Mouse (Mus musculus): ENCODE measurements around the gene Nkd2. TPM values are rescaled to one million over a fixed set of nuclear protein-coding genes. Genes with fewer than 3 reads are reported as not detected.
A peak's percentile ranks its signal among the peaks of the same experiment; 100 is the strongest.

Nkd2 gene
- polyA plus RNA-seq, 1 experiment from 2014 or later, result 3.2 TPM

DNA sequence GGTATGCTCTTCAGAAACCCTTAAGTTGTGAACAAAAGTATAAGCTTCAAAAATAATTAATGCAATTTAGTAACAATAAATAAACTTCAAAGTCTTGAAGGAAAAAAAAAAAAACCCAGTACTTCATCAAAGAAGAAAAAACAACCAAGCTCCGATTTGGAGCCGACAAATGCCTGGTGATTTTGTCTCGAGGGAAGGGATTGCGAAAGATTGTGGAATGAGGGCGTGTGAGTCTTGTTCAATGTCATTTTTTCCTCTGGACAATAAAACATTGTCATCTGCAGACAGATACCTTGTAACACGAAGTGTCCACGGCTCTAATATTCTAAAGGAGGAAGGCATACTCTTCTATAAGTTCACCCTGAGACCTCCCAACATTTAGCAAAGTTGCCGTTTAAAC, 33.9 kb upstream of the Nkd2 start:
- TF ChIP-seq CTCF (IDR thresholded peaks at IDR 0.05) (no peak), EP300 (IDR thresholded peaks at IDR 0.05) (no peak)
- peak; percentile 15 for DNase-seq (ENCODE audit: low spot score)
- Histone ChIP-seq H3K27me3 (replicated peaks; ENCODE audit: insufficient read depth, low read length) (no peaks in the 10 kb centered on the region), H3K4me2 (replicated peaks; ENCODE audit: low read depth, low read length) (no peak overlapping the region), H3K9ac (replicated peaks; ENCODE audit: low read depth) (no peak overlapping the region), H3K4me3 (ENCODE audit: low read depth, low read length) (no peak overlapping the region), H3K4me1 (ENCODE audit: insufficient read depth, low read depth, low read length) (no peaks in the 10 kb centered on the region), H3K36me3 (ENCODE audit: insufficient read depth, low read length) (no peaks in the 10 kb centered on the region), H3K9me3 (ENCODE audit: low read length) (no peaks in the 10 kb centered on the region), H3K27ac (ENCODE audit: low read length) (no peak overlapping the region)
- WGBS, result 49% methylated on average over 8 of the region's 8 CpGs
- no peak for ATAC-seq

DNA sequence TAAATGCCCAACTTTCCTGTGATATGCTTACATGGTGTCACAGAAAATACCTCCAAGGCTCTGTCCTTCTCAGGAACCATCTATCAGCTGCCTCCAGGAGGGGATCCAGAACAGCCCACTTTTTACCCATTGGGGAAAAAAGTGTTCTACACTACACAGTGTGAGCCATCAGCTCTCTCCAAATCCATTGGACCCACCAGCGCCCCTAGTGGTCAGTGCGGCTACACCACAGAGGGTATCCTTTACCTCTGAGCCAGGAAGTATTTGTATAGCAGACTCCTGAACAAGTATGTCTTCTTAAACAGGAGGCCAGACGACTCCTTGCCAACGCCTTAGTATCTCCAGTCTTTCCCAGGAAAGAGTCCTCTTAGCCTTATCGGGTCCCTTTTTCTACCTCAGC, 32.4 kb upstream of the Nkd2 start:
- Histone ChIP-seq H3K27ac (ENCODE audit: low read length) (no peak overlapping the region), H3K4me1 (ENCODE audit: insufficient read depth, low read depth, low read length) (no peaks in the 10 kb centered on the region), H3K9ac (replicated peaks; ENCODE audit: low read depth) (no peak overlapping the region), H3K4me2 (replicated peaks; ENCODE audit: low read depth, low read length) (no peak overlapping the region), H3K27me3 (replicated peaks; ENCODE audit: insufficient read depth, low read length) (no peaks in the 10 kb centered on the region), H3K36me3 (ENCODE audit: insufficient read depth, low read length) (no peaks in the 10 kb centered on the region), H3K4me3 (ENCODE audit: low read depth, low read length) (no peak overlapping the region), H3K9me3 (ENCODE audit: low read length) (no peaks in the 10 kb centered on the region)
- WGBS, result 79% methylated on average over 5 of the region's 5 CpGs
- no peak for DNase-seq (ENCODE audit: low spot score)
- no peak for ATAC-seq
- TF ChIP-seq EP300 (IDR thresholded peaks at IDR 0.05) (no peak), CTCF (IDR thresholded peaks at IDR 0.05) (peak; percentile 38; the same call in 1 of the 2 replicates)

DNA sequence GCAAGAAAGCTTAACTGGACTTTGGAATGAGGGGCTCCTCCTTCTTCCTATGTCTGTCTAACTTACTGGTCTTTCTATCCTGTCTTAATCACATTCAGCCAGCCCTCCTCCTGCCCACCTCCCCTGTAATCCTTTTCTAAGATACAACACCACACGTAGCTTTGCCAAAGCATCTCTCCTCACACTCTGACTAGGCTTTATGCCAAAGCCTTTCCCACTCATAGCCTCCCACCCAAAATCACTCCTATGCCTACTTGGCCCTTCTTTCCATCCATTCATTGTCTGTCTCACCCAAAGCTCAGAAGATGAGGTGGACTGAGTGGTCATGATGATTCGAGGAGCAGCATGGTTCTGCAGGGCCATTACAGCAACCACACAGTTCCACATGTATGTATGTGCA, 24.7 kb upstream of the Nkd2 start:
- Histone ChIP-seq H3K4me1 (ENCODE audit: insufficient read depth, low read depth, low read length) (no peaks in the 10 kb centered on the region), H3K9ac (replicated peaks; ENCODE audit: low read depth) (no peak overlapping the region), H3K27me3 (replicated peaks; ENCODE audit: insufficient read depth, low read length) (no peaks in the 10 kb centered on the region), H3K4me2 (replicated peaks; ENCODE audit: low read depth, low read length) (no peak overlapping the region), H3K36me3 (ENCODE audit: insufficient read depth, low read length) (no peaks in the 10 kb centered on the region), H3K4me3 (ENCODE audit: low read depth, low read length) (no peak overlapping the region), H3K27ac (ENCODE audit: low read length) (no peak overlapping the region), H3K9me3 (ENCODE audit: low read length) (no peaks in the 10 kb centered on the region)
- no peak for ATAC-seq
- WGBS, result 67% methylated on average over 2 of the region's 2 CpGs
- no peak for TF ChIP-seq CTCF (IDR thresholded peaks at IDR 0.05)
- no peak for TF ChIP-seq EP300 (IDR thresholded peaks at IDR 0.05)
- DNase-seq (ENCODE audit: low spot score), result no peak

DNA sequence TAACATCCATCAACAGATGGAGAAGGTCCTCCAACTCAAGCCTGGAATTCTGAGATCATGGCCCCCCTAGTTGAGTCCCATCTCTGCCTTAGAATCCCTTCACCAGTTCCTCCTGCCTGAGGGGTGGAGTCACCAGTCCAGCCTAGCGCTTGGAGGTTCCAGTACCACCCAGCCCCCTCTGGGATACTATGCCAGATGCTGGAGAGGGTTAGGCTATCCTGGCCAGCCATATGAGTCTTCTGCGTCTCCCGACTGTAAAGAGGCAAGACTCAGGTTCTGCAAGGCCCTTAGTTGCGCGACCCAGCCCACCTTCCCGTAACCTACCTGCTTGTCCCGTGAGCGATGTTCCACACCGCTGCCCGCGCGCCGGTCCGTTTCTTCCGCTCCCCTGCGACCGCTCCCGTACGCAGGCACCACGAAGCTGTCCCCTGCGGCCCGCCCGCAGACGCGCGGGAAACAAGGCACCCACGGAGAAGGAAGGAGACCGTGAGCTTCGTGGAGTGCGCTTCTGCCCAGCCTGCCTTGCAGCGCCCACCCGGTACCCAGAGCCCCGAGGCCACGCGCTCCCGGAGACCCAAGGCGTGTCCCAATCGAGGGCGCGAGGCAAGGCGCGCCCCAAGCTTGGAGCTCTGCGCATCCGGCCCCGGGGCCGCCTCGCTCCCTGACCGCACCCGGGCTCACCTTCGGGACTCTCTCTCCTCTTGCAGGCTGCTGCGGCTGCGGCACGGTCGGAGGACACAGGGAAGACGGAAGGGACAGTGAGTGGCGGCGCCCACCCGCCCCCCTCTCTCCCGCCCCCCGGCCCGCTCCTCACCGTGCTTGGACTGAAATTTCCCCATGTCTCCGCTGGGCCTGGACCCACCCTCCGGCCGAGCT, 604 bp downstream of the Nkd2 start:
- WGBS, result 1% methylated on average over 43 of the region's 65 CpGs
- peak; percentile 34 for DNase-seq (ENCODE audit: low spot score)

DNA sequence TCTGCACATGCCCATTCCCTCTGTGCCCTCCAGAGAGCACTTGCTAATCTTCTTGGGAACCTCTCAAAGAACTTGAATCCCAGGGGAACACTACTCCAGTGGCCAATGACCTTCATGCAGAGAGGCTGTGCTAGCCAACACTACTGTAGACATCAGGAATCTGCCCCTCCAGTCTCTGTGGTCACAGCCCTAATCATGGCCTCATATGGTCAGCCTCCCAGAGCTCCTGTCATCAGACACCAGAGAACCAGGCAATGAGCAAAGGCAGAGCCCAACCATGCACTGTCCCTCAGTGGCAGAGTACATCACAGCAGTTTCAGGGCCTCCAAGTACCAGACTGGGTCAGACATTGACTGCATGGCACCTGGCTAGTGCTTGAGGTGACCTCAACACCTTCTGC, 4.7 kb downstream of the Nkd2 start:
- Histone ChIP-seq H3K4me2 (replicated peaks; ENCODE audit: low read depth, low read length) (no peak overlapping the region), H3K9me3 (ENCODE audit: low read length) (no peaks in the 10 kb centered on the region), H3K27me3 (replicated peaks; ENCODE audit: insufficient read depth, low read length) (peaks cover 14% of the 10 kb centered on the region), H3K4me3 (ENCODE audit: low read depth, low read length) (no peak overlapping the region), H3K27ac (ENCODE audit: low read length) (no peak overlapping the region), H3K36me3 (ENCODE audit: insufficient read depth, low read length) (no peaks in the 10 kb centered on the region), H3K4me1 (ENCODE audit: insufficient read depth, low read depth, low read length) (0 out of 2 replicates have a peak, but pooled peaks cover 4% of the 10 kb centered on the region), H3K9ac (replicated peaks; ENCODE audit: low read depth) (no peak overlapping the region)
- TF ChIP-seq EP300 (IDR thresholded peaks at IDR 0.05), result no peak
- TF ChIP-seq CTCF (IDR thresholded peaks at IDR 0.05), result no peak
- DNase-seq (ENCODE audit: low spot score) (no peak), ATAC-seq (no peak)

More for the DNA sequence above, 604 bp downstream of the Nkd2 start:
- Histone ChIP-seq H3K27me3 (replicated peaks; ENCODE audit: insufficient read depth, low read length) (peaks cover 14% of the 10 kb centered on the region), H3K27ac (ENCODE audit: low read length) (no peak overlapping the region), H3K4me3 (ENCODE audit: low read depth, low read length) (peak overlapping the region; percentile 62), H3K36me3 (ENCODE audit: insufficient read depth, low read length) (no peaks in the 10 kb centered on the region), H3K4me2 (replicated peaks; ENCODE audit: low read depth, low read length) (peak overlapping the region; percentile 94), H3K4me1 (ENCODE audit: insufficient read depth, low read depth, low read length) (0 out of 2 replicates have a peak, but pooled peaks cover 4% of the 10 kb centered on the region), H3K9ac (replicated peaks; ENCODE audit: low read depth) (peak overlapping the region; percentile 36), H3K9me3 (ENCODE audit: low read length) (no peaks in the 10 kb centered on the region)
- ATAC-seq, result peak; percentile 64
- TF ChIP-seq CTCF (IDR thresholded peaks at IDR 0.05) (no peak), EP300 (IDR thresholded peaks at IDR 0.05) (no peak)

DNA sequence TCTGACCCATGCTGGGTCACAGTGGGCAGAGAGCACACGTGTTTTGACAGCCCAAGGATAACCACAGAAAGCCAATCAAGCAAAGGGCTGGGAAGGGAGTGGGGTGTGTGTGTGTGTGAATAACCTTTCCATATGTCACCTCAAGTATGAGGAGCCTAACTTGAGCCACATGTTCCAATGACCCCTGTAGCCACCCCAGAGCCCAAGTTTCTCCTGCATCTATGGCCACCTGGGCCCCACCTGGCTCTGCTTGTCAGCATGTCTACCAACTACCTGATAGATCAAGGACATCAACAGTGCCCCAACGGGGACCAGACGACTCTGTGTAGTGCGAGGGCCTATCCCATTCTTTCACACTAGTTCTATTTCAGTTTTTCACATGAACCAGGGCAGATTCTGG, 7.7 kb downstream of the Nkd2 start:
- Histone ChIP-seq H3K4me2 (replicated peaks; ENCODE audit: low read depth, low read length) (no peak overlapping the region), H3K4me1 (ENCODE audit: insufficient read depth, low read depth, low read length) (no peaks in the 10 kb centered on the region), H3K9me3 (ENCODE audit: low read length) (no peaks in the 10 kb centered on the region), H3K36me3 (ENCODE audit: insufficient read depth, low read length) (no peaks in the 10 kb centered on the region), H3K27ac (ENCODE audit: low read length) (no peak overlapping the region), H3K9ac (replicated peaks; ENCODE audit: low read depth) (no peak overlapping the region), H3K4me3 (ENCODE audit: low read depth, low read length) (no peak overlapping the region), H3K27me3 (replicated peaks; ENCODE audit: insufficient read depth, low read length) (no peaks in the 10 kb centered on the region)
- TF ChIP-seq EP300 (IDR thresholded peaks at IDR 0.05), result no peak
- TF ChIP-seq CTCF (IDR thresholded peaks at IDR 0.05), result no peak
- 76% methylated on average over 4 of the region's 4 CpGs for WGBS
- DNase-seq (ENCODE audit: low spot score), result no peak
- ATAC-seq, result no peak

Measured in lung, postnatal 0 days (tissue).